Mouse (Mus musculus): ENCODE data around the gene Lamtor3. TPM values are rescaled to one million over a fixed set of nuclear protein-coding genes. Genes with fewer than 3 reads are reported as not detected.
"Not testable (repeated sequence)": the region's sequence is repeated elsewhere in the genome, so short reads cannot be mapped to it uniquely, and the experiment has no call there.

Lamtor3 gene
- 81.4 and 102 TPM in 2 replicates for polyA plus RNA-seq (2012; rRNA removed)

DNA sequence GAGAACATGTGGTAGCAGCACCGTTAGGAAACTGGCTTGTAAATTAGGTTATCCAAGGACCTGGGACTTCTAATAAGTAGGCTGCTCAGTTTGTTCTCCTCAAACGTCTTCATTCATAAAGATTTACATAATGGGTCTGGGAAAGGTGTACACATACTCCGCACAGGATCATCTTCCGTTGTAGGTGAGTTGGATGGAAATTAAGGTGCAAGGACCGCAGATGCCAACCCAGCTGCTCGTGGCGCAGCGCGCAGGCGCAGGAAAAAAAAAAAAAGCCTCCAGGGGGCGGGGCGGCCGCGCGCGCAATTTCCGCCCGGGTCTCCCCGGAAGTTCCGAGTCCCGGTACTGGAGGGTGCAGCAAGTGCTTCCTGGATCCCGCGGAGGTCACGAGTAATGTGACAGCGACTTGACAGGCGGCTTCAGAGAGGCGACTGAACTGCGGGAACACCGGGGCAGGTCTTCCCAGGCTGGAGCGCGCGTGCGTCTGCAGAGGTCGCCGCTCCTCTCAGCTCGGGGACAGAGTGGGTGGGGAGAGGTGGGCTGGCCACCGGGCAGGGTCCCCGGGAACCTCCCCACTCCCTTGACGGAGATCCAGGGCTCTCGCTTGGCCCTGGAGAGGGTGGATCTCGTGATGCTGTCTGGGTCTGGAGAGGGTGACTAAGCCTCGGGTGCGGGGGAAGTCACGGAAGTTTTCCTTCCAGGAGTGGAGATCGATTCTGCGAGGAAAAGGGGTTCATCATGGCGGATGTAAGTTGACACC lies at the start of gene Lamtor3:
Lamtor3 (plus strand) TSS at position 335 of the 760 bp plus-strand sequence.
- DNase-seq (ENCODE audit: low spot score): peak; percentile 77

DNA sequence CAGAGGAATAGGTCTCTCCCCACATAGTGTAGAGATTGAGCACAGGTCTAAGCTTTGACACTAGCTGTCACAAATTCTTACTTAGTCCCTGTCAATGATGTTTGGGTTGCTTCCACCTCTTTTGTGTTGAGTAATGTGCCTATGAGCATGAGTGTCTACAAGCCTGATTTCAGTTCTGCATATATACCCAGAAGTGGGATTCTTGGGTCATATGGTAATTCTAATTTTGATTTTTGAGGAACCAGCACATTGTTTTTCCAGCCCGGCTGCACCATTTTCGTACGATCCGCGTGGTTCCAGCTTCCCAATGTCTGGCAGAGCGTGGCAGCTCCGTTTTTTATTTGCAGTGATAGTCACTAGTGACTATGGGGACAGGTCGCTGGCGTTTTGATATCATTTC lies 48.9 kb upstream of the Lamtor3 start:
- DNase-seq (ENCODE audit: low spot score): no peak

GRCm38 (mm10) chr3:137879313-137879712 lies 39.0 kb upstream of the Lamtor3 start:
- DNase-seq (ENCODE audit: low spot score): no peak

DNA sequence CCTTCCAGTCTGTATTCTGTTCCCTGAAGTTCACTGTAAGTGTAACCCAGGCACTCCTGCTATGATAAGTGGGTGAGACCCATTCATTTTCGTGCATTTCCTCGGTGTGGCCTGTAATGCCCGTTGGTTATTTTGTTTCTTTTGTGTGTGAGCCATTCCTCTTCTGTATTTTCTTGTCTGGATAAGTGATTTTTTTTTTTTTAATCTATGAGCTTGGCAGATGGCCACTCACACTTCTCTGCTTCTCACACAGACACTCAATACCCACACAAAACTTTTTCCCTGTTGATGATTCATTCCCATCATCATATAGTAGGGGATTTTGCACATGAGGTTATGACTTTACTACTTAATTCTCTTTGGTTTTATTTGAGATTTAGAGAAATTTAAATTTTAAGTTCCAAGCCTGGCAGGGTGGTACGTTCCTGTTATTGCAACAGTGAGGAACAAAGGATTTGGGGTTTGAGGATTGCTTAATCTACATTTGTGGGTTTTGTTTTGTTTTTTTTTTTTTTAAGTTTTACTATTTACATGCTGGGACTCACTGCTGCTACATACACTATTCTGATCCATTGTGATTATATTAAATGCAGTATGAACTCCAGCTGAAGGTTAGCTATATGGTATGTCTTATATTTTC lies 38.1 kb upstream of the Lamtor3 start:
- no peak for DNase-seq (ENCODE audit: low spot score)

GRCm38 (mm10) chr3:137881093-137881492 lies 37.2 kb upstream of the Lamtor3 start:
- no peak for DNase-seq (ENCODE audit: low spot score)

DNA sequence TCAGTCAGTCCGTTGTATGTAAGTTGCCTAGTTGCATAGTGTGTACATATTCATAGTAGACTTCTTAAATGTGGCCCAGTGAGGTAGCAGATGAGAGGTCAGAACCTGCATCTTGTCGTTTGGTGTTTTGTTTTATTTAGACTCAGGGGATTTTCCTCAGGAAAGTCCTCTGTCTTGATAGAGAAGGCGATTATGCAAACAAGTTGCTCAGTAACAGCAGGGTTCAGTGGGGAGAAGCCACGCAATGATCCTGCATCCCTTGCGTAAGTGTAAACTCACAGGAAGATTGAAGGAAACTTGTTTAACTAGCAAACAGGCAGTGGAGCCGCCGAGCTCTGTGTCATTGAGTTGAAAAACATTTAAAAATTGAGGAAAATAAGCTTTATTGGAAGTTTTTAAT lies 30.3 kb upstream of the Lamtor3 start:
- DNase-seq (ENCODE audit: low spot score): no peak

DNA sequence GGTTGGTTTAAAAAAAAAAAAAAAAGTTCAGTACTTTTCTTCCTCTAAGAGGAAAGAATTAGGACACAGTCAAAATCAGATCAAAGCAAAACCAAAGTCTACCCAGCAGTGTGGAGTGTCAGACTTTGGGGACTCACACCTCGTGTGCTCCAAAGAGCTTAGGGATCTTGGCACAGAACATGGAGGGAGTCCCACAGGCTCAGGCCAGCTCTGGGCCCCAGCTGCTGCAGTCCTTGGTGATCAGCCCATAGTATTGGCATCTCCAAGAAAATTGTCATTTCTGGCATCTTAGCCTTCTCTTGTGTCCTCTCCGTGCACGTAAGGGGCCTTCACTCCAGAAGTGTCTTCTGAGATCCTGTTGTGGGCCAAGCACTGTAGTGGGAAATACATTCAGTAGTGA lies 27.2 kb upstream of the Lamtor3 start:
- no peak for DNase-seq (ENCODE audit: low spot score)

DNA sequence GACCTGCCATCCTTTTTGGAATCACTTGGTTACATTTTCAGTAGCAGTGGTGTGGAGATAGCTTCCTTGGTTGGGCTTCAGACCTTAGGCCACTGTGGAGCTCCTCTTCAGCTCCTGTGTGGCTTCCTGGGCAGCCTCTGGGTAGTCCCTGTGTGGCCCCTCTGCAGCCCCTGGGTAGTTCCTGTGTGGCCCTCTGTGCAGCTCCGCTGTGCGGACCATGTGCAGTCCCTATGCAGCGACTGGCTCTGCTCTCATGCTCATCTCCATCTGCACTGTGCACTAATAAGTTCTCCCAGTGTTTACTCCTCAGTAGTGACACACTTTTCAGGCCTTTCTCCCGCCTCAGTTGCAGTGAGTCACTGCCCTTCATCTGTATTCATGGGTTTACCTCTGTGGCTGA lies 26.2 kb upstream of the Lamtor3 start:
- DNase-seq (ENCODE audit: low spot score): no peak

GRCm38 (mm10) chr3:137893789-137894188 lies 24.5 kb upstream of the Lamtor3 start:
- DNase-seq (ENCODE audit: low spot score): no peak

- DNase-seq (ENCODE audit: low spot score): no peak
Measured at GRCm38 (mm10) chr3:137895196-137895595, 23.1 kb upstream of the Lamtor3 start.

- DNase-seq (ENCODE audit: low spot score): no peak
Measured at GRCm38 (mm10) chr3:137896386-137896785, 21.9 kb upstream of the Lamtor3 start.

DNA sequence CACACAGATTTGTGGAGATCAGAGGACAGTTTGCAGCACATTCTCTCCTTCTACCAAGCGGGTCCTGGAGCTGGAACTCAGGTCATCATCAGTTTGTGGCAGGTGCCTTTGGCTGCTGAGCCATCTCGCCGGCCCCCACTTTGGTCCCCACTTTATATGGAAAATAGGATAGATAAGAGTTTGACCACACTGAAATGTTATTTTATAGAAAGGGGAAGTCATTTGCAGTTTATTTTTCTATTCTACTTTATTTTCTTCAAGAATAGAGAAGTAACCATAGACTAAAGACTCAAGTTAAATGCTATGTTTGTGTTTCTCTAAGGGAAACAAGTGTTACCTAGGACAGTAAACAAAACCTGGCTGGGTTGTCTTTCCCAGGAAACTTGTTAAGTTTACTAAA lies 21.4 kb upstream of the Lamtor3 start:
- no peak for DNase-seq (ENCODE audit: low spot score)

DNA sequence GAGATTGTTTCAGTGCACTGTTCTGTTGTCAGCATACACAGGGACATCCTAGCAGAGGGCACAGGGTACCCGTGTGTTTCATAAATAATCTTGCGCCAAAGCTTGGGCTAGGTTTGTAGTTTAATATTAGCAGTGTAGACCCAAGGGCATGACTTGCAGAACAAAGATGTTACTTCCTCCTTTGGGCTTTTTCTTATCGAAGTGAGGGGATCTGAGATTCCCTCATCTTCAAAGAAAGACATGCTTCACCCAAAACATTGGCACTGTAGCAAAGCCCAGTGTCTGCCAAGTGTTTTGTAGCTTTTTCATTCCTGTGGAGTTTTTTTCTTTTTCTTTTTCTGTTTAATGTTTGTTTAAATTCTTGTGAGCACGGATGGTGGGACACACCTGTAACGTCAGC lies 20.6 kb upstream of the Lamtor3 start:
- no peak for DNase-seq (ENCODE audit: low spot score)

- no peak for DNase-seq (ENCODE audit: low spot score)
Measured at GRCm38 (mm10) chr3:137900149-137900548, 18.2 kb upstream of the Lamtor3 start.

DNA sequence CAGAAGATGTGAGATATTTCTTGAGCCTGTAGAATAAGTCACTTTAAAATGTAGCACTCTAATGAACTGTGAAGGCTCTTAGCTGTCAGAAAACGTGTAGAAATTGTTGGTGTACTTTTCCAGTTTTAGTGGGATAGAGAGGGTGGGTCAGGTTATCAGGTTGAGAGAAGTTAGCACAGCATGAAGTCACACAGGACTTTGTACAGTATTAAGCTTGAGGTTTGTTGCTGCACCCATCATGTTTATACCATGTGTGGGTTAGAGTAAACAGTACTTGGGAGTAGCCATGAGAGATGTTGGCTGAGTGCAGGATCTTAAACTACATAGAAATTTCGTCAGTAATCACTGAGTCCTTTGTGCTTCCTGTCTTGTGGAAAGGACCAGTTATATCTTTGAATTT lies 5.2 kb upstream of the Lamtor3 start:
- no peak for DNase-seq (ENCODE audit: low spot score)

- not testable (repeated sequence) for DNase-seq (ENCODE audit: low spot score)
Measured at GRCm38 (mm10) chr3:137914567-137914966, 3.7 kb upstream of the Lamtor3 start.

- DNase-seq (ENCODE audit: low spot score): no peak
Measured at GRCm38 (mm10) chr3:137917694-137918171, 573 bp upstream of the Lamtor3 start.

DNA sequence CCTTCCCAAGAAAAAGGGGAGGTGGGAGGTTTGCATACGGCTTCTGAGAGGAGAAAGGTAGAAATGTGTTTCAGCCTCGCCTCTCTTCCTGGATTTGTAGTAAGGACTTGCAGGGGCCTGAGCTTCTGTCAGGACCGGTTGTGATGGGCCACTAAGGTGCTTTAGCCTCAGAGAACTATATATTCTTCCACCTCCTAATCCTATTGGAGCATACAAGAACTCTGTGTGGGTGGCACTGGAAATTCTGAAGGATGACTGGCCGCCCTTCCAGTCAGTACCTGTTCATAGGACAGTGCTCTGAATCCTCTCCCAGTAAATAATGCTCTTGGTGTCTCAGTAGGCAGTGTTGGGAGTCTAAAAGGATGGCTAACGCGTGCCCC lies 616 bp downstream of the Lamtor3 start:
- no peak for DNase-seq (ENCODE audit: low spot score)

DNA sequence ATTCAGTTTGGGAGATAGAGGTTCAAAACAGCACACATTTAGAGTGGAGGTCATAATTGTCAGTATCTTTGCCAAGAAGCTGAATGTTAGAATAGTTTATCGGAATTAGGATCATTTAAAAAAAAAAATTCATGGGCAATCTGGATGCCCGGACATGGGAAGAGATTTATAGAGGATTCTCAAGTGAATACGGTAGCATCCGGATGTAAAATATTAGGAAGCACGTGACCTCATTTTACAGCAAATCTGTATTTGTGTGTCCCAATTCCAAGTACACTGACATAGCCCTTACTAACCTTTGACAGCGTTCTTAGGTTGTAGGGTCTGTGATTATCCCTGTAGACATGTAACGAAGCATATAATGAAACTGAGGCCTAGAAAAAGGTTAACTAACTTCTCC lies 1.1 kb downstream of the Lamtor3 start:
- no peak for DNase-seq (ENCODE audit: low spot score)

DNA sequence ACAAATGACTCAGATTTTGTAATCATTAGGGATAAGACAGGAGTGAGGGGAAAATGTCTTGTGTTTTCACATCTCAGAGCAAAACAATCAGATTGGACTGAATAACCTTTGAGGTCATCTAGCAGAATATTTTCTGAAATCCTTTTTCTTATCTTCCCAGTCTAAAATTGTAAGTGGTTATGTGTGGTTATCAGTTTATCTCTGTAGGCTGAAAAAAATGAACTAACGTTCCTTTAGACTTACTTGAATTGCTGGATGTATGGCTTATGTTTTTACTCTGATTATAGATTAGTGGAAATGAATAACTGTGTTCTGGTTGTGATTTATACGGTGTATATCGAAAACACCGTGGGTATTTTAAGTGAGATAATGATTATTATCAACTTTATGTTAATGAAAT lies 2.3 kb downstream of the Lamtor3 start:
- no peak for DNase-seq (ENCODE audit: low spot score)

GRCm38 (mm10) chr3:137927010-137927409 lies 8.7 kb downstream of the Lamtor3 start:
- no peak for DNase-seq (ENCODE audit: low spot score)

GRCm38 (mm10) chr3:137929940-137930339 lies 11.6 kb downstream of the Lamtor3 start:
- DNase-seq (ENCODE audit: low spot score): no peak

DNA sequence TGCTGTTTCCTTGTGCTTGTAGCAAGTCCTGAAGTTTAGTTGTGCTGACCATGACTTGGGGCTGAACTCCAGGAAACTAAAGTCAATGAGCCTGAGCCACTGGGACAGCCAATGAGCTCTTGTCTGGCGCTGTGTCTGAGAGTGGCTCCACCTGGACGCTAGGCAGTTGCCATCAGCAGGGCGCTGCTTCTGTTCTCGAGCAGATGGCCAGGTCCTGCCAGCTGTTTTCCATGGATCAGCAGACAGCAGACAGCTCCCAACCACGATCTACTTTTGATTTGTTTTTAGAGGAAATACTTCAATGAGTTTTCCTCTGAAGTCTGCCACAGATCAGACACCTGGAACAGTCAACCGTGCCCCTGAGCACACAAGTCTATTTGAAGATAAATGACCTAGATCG lies 14.4 kb downstream of the Lamtor3 start:
- DNase-seq (ENCODE audit: low spot score): no peak

Data from urinary bladder, adult 2 months (tissue).